Mouse (Mus musculus): ENCODE data around the gene Nat14. TPM values are rescaled to one million over a fixed set of nuclear protein-coding genes. Genes with fewer than 3 reads are reported as not detected.

Gene Nat14
- polyA plus RNA-seq, 1 experiment from 2014 or later, result 8.0 TPM

- no peak overlapping the region for H3K4me3 ChIP-seq (ENCODE audit: low read depth, low read length)
- H3K36me3 ChIP-seq (ENCODE audit: control insufficient read depth, insufficient read depth, low read length), result no peaks in the 10 kb centered on the region
- no peak overlapping the region for H3K4me2 ChIP-seq
- H3K4me1 ChIP-seq (ENCODE audit: control insufficient read depth, insufficient read depth, low read length), result 0 out of 2 replicates have a peak, but pooled peaks cover 2% of the 10 kb centered on the region
- DNase-seq (ENCODE audit: low spot score, missing footprints) (no peak), ATAC-seq (ENCODE audit: low FRiP score) (no peak)
- no peaks in the 10 kb centered on the region for H3K9me3 ChIP-seq (ENCODE audit: control insufficient read depth, low read length)
- no peaks in the 10 kb centered on the region for H3K27me3 ChIP-seq (ENCODE audit: control insufficient read depth, insufficient read depth, low read length)
- WGBS, result 74% methylated on average over 6 of the region's 6 CpGs
- H3K9ac ChIP-seq (ENCODE audit: low read length), result no peak overlapping the region
- H3K27ac ChIP-seq (ENCODE audit: low read depth, low read length), result no peak overlapping the region
Measured at GRCm38 (mm10) chr7:4948386-4948785, 26.6 kb downstream of the Nat14 start.

GRCm38 (mm10) chr7:4950561-4951342 is 28.9 kb downstream of the Nat14 start:
- Histone ChIP-seq H3K9me3 (ENCODE audit: control insufficient read depth, low read length) (no peaks in the 10 kb centered on the region), H3K9ac (ENCODE audit: low read length) (no peak overlapping the region), H3K27ac (ENCODE audit: low read depth, low read length) (no peak overlapping the region), H3K36me3 (ENCODE audit: control insufficient read depth, insufficient read depth, low read length) (no peaks in the 10 kb centered on the region), H3K4me1 (ENCODE audit: control insufficient read depth, insufficient read depth, low read length) (no peaks in the 10 kb centered on the region), H3K27me3 (ENCODE audit: control insufficient read depth, insufficient read depth, low read length) (no peaks in the 10 kb centered on the region), H3K4me2 (no peak overlapping the region), H3K4me3 (ENCODE audit: low read depth, low read length) (no peak overlapping the region)
- DNase-seq (ENCODE audit: low spot score, missing footprints) (no peak), ATAC-seq (ENCODE audit: low FRiP score) (no peak)
- 88% methylated on average over 19 of the region's 19 CpGs for WGBS

GRCm38 (mm10) chr7:4953815-4954445 is 32.1 kb downstream of the Nat14 start:
- Histone ChIP-seq H3K4me3 (ENCODE audit: low read depth, low read length) (no peak overlapping the region), H3K36me3 (ENCODE audit: control insufficient read depth, insufficient read depth, low read length) (no peaks in the 10 kb centered on the region), H3K27ac (ENCODE audit: low read depth, low read length) (no peak overlapping the region), H3K9me3 (ENCODE audit: control insufficient read depth, low read length) (no peaks in the 10 kb centered on the region), H3K4me1 (ENCODE audit: control insufficient read depth, insufficient read depth, low read length) (no peaks in the 10 kb centered on the region), H3K4me2 (no peak overlapping the region), H3K27me3 (ENCODE audit: control insufficient read depth, insufficient read depth, low read length) (no peaks in the 10 kb centered on the region), H3K9ac (ENCODE audit: low read length) (no peak overlapping the region)
- ATAC-seq (ENCODE audit: low FRiP score) (no peak), DNase-seq (ENCODE audit: low spot score, missing footprints) (no peak)
- WGBS, result 36% methylated on average over 10 of the region's 10 CpGs

GRCm38 (mm10) chr7:4957361-4957760 is 35.5 kb downstream of the Nat14 start:
- 86% methylated on average over 10 of the region's 10 CpGs for WGBS

GRCm38 (mm10) chr7:4963527-4963926 is 41.7 kb downstream of the Nat14 start:
- 81% methylated on average over 5 of the region's 5 CpGs for WGBS
- H3K27ac ChIP-seq (ENCODE audit: low read depth, low read length), result no peak overlapping the region
- no peaks in the 10 kb centered on the region for H3K36me3 ChIP-seq (ENCODE audit: control insufficient read depth, insufficient read depth, low read length)
- no peak overlapping the region for H3K4me3 ChIP-seq (ENCODE audit: low read depth, low read length)
- H3K4me2 ChIP-seq, result no peak overlapping the region
- DNase-seq (ENCODE audit: low spot score, missing footprints) (peak; percentile 4), ATAC-seq (ENCODE audit: low FRiP score) (no peak)
- no peak overlapping the region for H3K9ac ChIP-seq (ENCODE audit: low read length)
- no peaks in the 10 kb centered on the region for H3K4me1 ChIP-seq (ENCODE audit: control insufficient read depth, insufficient read depth, low read length)
- no peaks in the 10 kb centered on the region for H3K27me3 ChIP-seq (ENCODE audit: control insufficient read depth, insufficient read depth, low read length)
- H3K9me3 ChIP-seq (ENCODE audit: control insufficient read depth, low read length), result no peaks in the 10 kb centered on the region

More at GRCm38 (mm10) chr7:4957361-4957760, 35.5 kb downstream of the Nat14 start:
- no peaks in the 10 kb centered on the region for H3K36me3 ChIP-seq (ENCODE audit: control insufficient read depth, insufficient read depth, low read length)
- no peak overlapping the region for H3K4me2 ChIP-seq
- no peak overlapping the region for H3K27ac ChIP-seq (ENCODE audit: low read depth, low read length)
- DNase-seq (ENCODE audit: low spot score, missing footprints) (peak; percentile 8), ATAC-seq (ENCODE audit: low FRiP score) (no peak)
- no peaks in the 10 kb centered on the region for H3K4me1 ChIP-seq (ENCODE audit: control insufficient read depth, insufficient read depth, low read length)
- no peaks in the 10 kb centered on the region for H3K27me3 ChIP-seq (ENCODE audit: control insufficient read depth, insufficient read depth, low read length)
- no peak overlapping the region for H3K9ac ChIP-seq (ENCODE audit: low read length)
- no peak overlapping the region for H3K4me3 ChIP-seq (ENCODE audit: low read depth, low read length)
- H3K9me3 ChIP-seq (ENCODE audit: control insufficient read depth, low read length), result no peaks in the 10 kb centered on the region

- no peaks in the 10 kb centered on the region for H3K9me3 ChIP-seq (ENCODE audit: control insufficient read depth, low read length)
- H3K27ac ChIP-seq (ENCODE audit: low read depth, low read length), result no peak within 1 kb of the TSS
- H3K27me3 ChIP-seq (ENCODE audit: control insufficient read depth, insufficient read depth, low read length), result no peaks in the 10 kb centered on the region
- H3K4me1 ChIP-seq (ENCODE audit: control insufficient read depth, insufficient read depth, low read length), result no peaks in the 10 kb centered on the region
- no peak within 1 kb of the TSS for H3K4me3 ChIP-seq (ENCODE audit: low read depth, low read length)
- 7% methylated on average over 10 of the region's 10 CpGs for WGBS
- H3K4me2 ChIP-seq, result no peak within 1 kb of the TSS
- no peaks in the 10 kb centered on the region for H3K36me3 ChIP-seq (ENCODE audit: control insufficient read depth, insufficient read depth, low read length)
- DNase-seq (ENCODE audit: low spot score, missing footprints) (peak; percentile 90), ATAC-seq (ENCODE audit: low FRiP score) (peak; percentile 80; the same call in 1 of the 2 replicates)
- no peak within 1 kb of the TSS for H3K9ac ChIP-seq (ENCODE audit: low read length)
Measured at GRCm38 (mm10) chr7:4964272-4964671, 42.4 kb downstream of the Nat14 start, which contains the start of gene Sbk2. Sbk2 (minus strand) TSS chr7:4964406.

- no peak for ATAC-seq (ENCODE audit: low FRiP score)
- WGBS, result 84% methylated on average over 5 of the region's 5 CpGs
- H3K4me1 ChIP-seq (ENCODE audit: control insufficient read depth, insufficient read depth, low read length), result no peaks in the 10 kb centered on the region
- no peaks in the 10 kb centered on the region for H3K9me3 ChIP-seq (ENCODE audit: control insufficient read depth, low read length)
- no peak overlapping the region for H3K4me3 ChIP-seq (ENCODE audit: low read depth, low read length)
- no peaks in the 10 kb centered on the region for H3K27me3 ChIP-seq (ENCODE audit: control insufficient read depth, insufficient read depth, low read length)
- H3K27ac ChIP-seq (ENCODE audit: low read depth, low read length), result no peak overlapping the region
- no peak overlapping the region for H3K4me2 ChIP-seq
- no peak for DNase-seq (ENCODE audit: low spot score, missing footprints)
- H3K9ac ChIP-seq (ENCODE audit: low read length), result no peak overlapping the region
- no peaks in the 10 kb centered on the region for H3K36me3 ChIP-seq (ENCODE audit: control insufficient read depth, insufficient read depth, low read length)
Measured at GRCm38 (mm10) chr7:4964988-4965387, 43.2 kb downstream of the Nat14 start.

- H3K4me2 ChIP-seq, result no peak within 1 kb of the TSS
- DNase-seq (ENCODE audit: low spot score, missing footprints) (no peak), ATAC-seq (ENCODE audit: low FRiP score) (no peak)
- H3K27me3 ChIP-seq (ENCODE audit: control insufficient read depth, insufficient read depth, low read length), result no peaks in the 10 kb centered on the region
- H3K36me3 ChIP-seq (ENCODE audit: control insufficient read depth, insufficient read depth, low read length), result no peaks in the 10 kb centered on the region
- no peaks in the 10 kb centered on the region for H3K4me1 ChIP-seq (ENCODE audit: control insufficient read depth, insufficient read depth, low read length)
- H3K27ac ChIP-seq (ENCODE audit: low read depth, low read length), result no peak within 1 kb of the TSS
- no peak within 1 kb of the TSS for H3K9ac ChIP-seq (ENCODE audit: low read length)
- H3K9me3 ChIP-seq (ENCODE audit: control insufficient read depth, low read length), result no peaks in the 10 kb centered on the region
- 43% methylated on average over 6 of the region's 6 CpGs for WGBS
- H3K4me3 ChIP-seq (ENCODE audit: low read depth, low read length), result no peak within 1 kb of the TSS
Measured at GRCm38 (mm10) chr7:4971068-4971467, 49.2 kb downstream of the Nat14 start, which contains the start of gene Sbk3. Sbk3 (minus strand) TSS chr7:4971168.

- no peak overlapping the region for H3K9ac ChIP-seq (ENCODE audit: low read length)
- H3K36me3 ChIP-seq (ENCODE audit: control insufficient read depth, insufficient read depth, low read length), result no peaks in the 10 kb centered on the region
- no peak for DNase-seq (ENCODE audit: low spot score, missing footprints)
Measured at GRCm38 (mm10) chr7:4971710-4972109, 49.9 kb downstream of the Nat14 start.

More at GRCm38 (mm10) chr7:4971710-4972109, 49.9 kb downstream of the Nat14 start:
- Histone ChIP-seq H3K4me2 (no peak overlapping the region), H3K4me1 (ENCODE audit: control insufficient read depth, insufficient read depth, low read length) (no peaks in the 10 kb centered on the region), H3K9me3 (ENCODE audit: control insufficient read depth, low read length) (peaks cover 1% of the 10 kb centered on the region; the same call in 1 of the 2 replicates), H3K4me3 (ENCODE audit: low read depth, low read length) (no peak overlapping the region), H3K27me3 (ENCODE audit: control insufficient read depth, insufficient read depth, low read length) (no peaks in the 10 kb centered on the region), H3K27ac (ENCODE audit: low read depth, low read length) (no peak overlapping the region)
- 40% methylated on average over 7 of the region's 7 CpGs for WGBS
- ATAC-seq (ENCODE audit: low FRiP score), result no peak
